Mouse (Mus musculus) limb, embryonic 15.5 days (tissue): ENCODE measurements around the gene 1810055G02Rik. TPM values are rescaled to one million over a fixed set of nuclear protein-coding genes. Genes with fewer than 3 reads are reported as not detected.

Experiments
- ATAC-seq: fragments of 200-750 bp; cut with Nextera tagmentation; 2 replicates; pipeline ENCODE4 v1.8.0; 2017; ENCODE audit warnings: low read depth, moderate TSS enrichment; ENCODE audit not compliant: insufficient number of reproducible peaks, low FRiP score, low TSS enrichment
- H3K27ac ChIP-seq: fragments of 300-500 bp; sonication (generic); 2 replicates; pipeline ENCODE4 v1.5.1; 2015; ENCODE audit warnings: moderate library complexity, mild to moderate bottlenecking, inconsistent platforms
- H3K27me3 ChIP-seq: fragments of 300-500 bp; sonication (generic); 2 replicates; pipeline ENCODE4 v1.6.1; 2015; ENCODE audit warnings: inconsistent platforms
- H3K36me3 ChIP-seq: fragments of 300-500 bp; sonication (generic); 2 replicates; pipeline ENCODE4 v1.6.1; 2015; ENCODE audit warnings: inconsistent platforms
- H3K4me1 ChIP-seq: fragments of 300-500 bp; sonication (generic); 2 replicates; pipeline ENCODE4 v1.6.1; 2015; ENCODE audit warnings: inconsistent platforms
- H3K4me2 ChIP-seq: fragments of 300-500 bp; sonication (generic); 2 replicates; pipeline ENCODE4 v1.6.1; 2015; ENCODE audit warnings: mild to moderate bottlenecking, inconsistent platforms
- H3K4me3 ChIP-seq: fragments of 300-500 bp; sonication (generic); 2 replicates; pipeline ENCODE4 v1.5.1; 2015; ENCODE audit warnings: mild to moderate bottlenecking, inconsistent platforms
- H3K9ac ChIP-seq: fragments of 300-500 bp; sonication (generic); 2 replicates; pipeline ENCODE4 v1.6.1; 2015; ENCODE audit warnings: inconsistent platforms
- H3K9me3 ChIP-seq: fragments of 300-500 bp; sonication (generic); 2 replicates; pipeline ENCODE4 v1.6.1; 2016; ENCODE audit warnings: inconsistent platforms
- WGBS: fragments of 180-500 bp; shearing (Covaris S2); methylation state at CpG from one replicate; pipeline ENCODE4 v1.1.7; 2015; 5-methylcytosine and 5-hydroxymethylcytosine counted together
- polyA plus RNA-seq: library from polyadenylated mRNA; unstranded; fragments of >200 nt; fragmentation: Nextera tagmentation; extraction: Ambion mirVana; gene quantifications from 2 replicates; pipeline ENCODE4 v1.2.1, GENCODE M21; 2015

Gene 1810055G02Rik
- polyA plus RNA-seq, 1 experiment from 2014 or later = 60.5 TPM

- no peak overlapping the region for H3K9ac ChIP-seq
- H3K27me3 ChIP-seq = no peaks in the 10 kb centered on the region
- no peaks in the 10 kb centered on the region for H3K36me3 ChIP-seq
- no peak for ATAC-seq
- no peaks in the 10 kb centered on the region for H3K4me1 ChIP-seq
- no peak overlapping the region for H3K4me2 ChIP-seq
- 67% methylated on average over 1 of the region's 1 CpGs for WGBS
- no peak overlapping the region for H3K4me3 ChIP-seq
- H3K9me3 ChIP-seq = no peaks in the 10 kb centered on the region
- H3K27ac ChIP-seq = no peak overlapping the region
These were observed 49.8 kb downstream of the 1810055G02Rik start for GRCm38 (mm10) chr19:3757861-3758260.

GRCm38 (mm10) chr19:3765221-3765820 is 57.2 kb downstream of the 1810055G02Rik start:
- no peaks in the 10 kb centered on the region for H3K27me3 ChIP-seq
- no peak for ATAC-seq
- WGBS = 75% methylated on average over 4 of the region's 4 CpGs

GRCm38 (mm10) chr19:3766378-3766777 is 58.3 kb downstream of the 1810055G02Rik start:
- WGBS = 89% methylated on average over 5 of the region's 5 CpGs
- no peaks in the 10 kb centered on the region for H3K27me3 ChIP-seq
- H3K9me3 ChIP-seq = no peaks in the 10 kb centered on the region
- H3K27ac ChIP-seq = no peak overlapping the region
- H3K4me1 ChIP-seq = peaks cover 19% of the 10 kb centered on the region
- H3K4me3 ChIP-seq = peak overlapping the region; percentile 95; the same call in 1 of the 2 replicates
- no peak overlapping the region for H3K4me2 ChIP-seq
- ATAC-seq = no peak
- no peak overlapping the region for H3K9ac ChIP-seq
- 0 out of 2 replicates have a peak, but pooled peaks cover 4% of the 10 kb centered on the region for H3K36me3 ChIP-seq

More at GRCm38 (mm10) chr19:3765221-3765820, 57.2 kb downstream of the 1810055G02Rik start:
- Histone ChIP-seq H3K4me1 (peaks cover 17% of the 10 kb centered on the region), H3K9me3 (no peaks in the 10 kb centered on the region), H3K4me3 (no peak overlapping the region), H3K9ac (no peak overlapping the region), H3K27ac (no peak overlapping the region), H3K4me2 (no peak overlapping the region), H3K36me3 (0 out of 2 replicates have a peak, but pooled peaks cover 4% of the 10 kb centered on the region)

GRCm38 (mm10) chr19:3767276-3767780 is 59.2 kb downstream of the 1810055G02Rik start, which contains the start of gene Kmt5b:
Gene Kmt5b, plus strand, starts transcription at chr19:3767421.
- peak within 1 kb of the TSS; percentile 87 for H3K4me2 ChIP-seq
- H3K9ac ChIP-seq = peak within 1 kb of the TSS; percentile 100
- 0 out of 2 replicates have a peak, but pooled peaks cover 4% of the 10 kb centered on the region for H3K36me3 ChIP-seq
- H3K4me1 ChIP-seq = peaks cover 19% of the 10 kb centered on the region
- ATAC-seq = peak; percentile 57; the same call in 1 of the 2 replicates
- peak within 1 kb of the TSS; percentile 95 for H3K4me3 ChIP-seq
- peak within 1 kb of the TSS; percentile 100 for H3K27ac ChIP-seq
- H3K27me3 ChIP-seq = no peaks in the 10 kb centered on the region
- no peaks in the 10 kb centered on the region for H3K9me3 ChIP-seq
- WGBS = under 1% methylated on average over 39 of the region's 39 CpGs

Other genes starting within 250 kb of the 1810055G02Rik start
- gene Ppp6r3, start 132.5 kb upstream of the 1810055G02Rik start, polyA plus RNA-seq = 46.8 and 55.6 TPM in 2 replicates
- gene Lrp5, start 21.7 kb upstream of the 1810055G02Rik start, polyA plus RNA-seq = 6.6 and 6.8 TPM in 2 replicates
- 25.2 and 29.0 TPM in 2 replicates for gene Kmt5b, start 59.1 kb downstream of the 1810055G02Rik start, polyA plus RNA-seq
- 32.3 and 32.7 TPM in 2 replicates for gene Chka, start 143.5 kb downstream of the 1810055G02Rik start, polyA plus RNA-seq
- 46.3 and 52.4 TPM in 2 replicates for gene Tcirg1, start 198.8 kb downstream of the 1810055G02Rik start, polyA plus RNA-seq
- gene Ndufs8, start 204.5 kb downstream of the 1810055G02Rik start, polyA plus RNA-seq = 244 and 254 TPM in 2 replicates
- gene Aldh3b1, start 221.5 kb downstream of the 1810055G02Rik start, polyA plus RNA-seq = 2.7 and 4.2 TPM in 2 replicates
- gene Unc93b1, start 226.9 kb downstream of the 1810055G02Rik start, polyA plus RNA-seq = 26.1 and 30.5 TPM in 2 replicates